Mouse (Mus musculus) adrenal gland, adult 2 months (tissue): ENCODE measurements at regions not wholly inside any gene's neighbourhood (a gene's known extent, or its start where the extent isn't known, plus 50 kb on each side); places are given as distances from the start of the nearest gene placed in this dataset.

Experiments
- DNase-seq: peaks from one replicate; pipeline ENCODE4 v3.0.0; 2021

DNA sequence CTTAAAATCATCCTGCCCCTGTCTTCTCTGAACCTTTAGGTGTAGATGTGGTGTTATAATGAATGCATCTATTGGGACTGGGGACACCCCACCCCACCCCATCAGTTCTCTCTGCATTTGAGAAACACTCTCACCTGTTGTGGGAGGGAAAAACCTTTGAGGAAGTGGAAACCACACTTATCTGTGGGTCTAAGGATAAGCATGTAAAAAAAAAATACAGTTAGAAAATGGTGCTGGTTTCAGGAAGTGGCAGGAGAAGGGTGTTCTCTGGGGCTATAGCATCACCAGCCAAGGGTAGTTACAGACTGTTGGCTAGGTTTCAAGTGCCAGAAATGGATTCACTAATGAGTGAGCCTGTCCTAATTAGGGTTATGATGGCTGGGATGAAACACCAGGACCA, 91.1 kb upstream of the Rbm19 start:
- DNase-seq: no peak

DNA sequence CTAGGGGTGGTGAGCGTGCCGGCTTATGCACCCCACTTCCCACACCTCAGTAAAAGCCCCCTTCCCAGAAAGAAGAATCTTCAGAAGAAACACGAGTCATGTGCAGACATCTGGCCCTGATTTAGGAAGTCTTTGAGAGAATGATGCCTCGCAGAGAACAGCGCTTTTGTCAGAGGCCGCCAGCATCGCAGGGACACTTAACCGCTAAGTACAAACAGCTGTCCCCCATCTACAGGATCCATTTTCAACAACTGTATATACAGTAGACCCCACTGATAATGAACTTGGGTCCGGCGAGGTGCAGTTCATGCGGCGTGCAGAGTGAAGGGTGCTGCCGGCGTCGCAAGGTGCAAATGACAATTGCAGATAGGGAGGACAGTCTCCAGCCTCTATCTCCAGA, 85.4 kb upstream of the Rbm19 start:
- no peak for DNase-seq

DNA sequence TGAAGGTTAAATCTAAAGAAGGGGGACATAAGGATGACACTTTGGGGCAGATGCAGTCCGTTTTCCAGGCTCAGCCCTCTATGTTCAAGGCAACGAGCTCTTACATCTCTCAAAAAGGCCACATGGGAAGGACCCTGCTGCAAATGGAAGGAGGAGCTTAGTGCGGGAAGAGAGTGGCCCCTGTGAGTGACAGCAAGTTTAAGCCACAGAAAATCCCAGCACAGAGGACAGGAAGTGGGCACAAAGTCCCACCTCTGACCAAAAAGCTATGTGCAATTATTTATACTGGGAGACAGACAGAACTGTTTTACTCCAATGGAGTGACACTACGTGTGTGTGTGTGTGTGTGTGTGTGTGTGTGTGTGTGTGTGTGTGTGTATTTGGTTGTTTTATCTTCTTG, 84.7 kb upstream of the Rbm19 start:
- DNase-seq: no peak

DNA sequence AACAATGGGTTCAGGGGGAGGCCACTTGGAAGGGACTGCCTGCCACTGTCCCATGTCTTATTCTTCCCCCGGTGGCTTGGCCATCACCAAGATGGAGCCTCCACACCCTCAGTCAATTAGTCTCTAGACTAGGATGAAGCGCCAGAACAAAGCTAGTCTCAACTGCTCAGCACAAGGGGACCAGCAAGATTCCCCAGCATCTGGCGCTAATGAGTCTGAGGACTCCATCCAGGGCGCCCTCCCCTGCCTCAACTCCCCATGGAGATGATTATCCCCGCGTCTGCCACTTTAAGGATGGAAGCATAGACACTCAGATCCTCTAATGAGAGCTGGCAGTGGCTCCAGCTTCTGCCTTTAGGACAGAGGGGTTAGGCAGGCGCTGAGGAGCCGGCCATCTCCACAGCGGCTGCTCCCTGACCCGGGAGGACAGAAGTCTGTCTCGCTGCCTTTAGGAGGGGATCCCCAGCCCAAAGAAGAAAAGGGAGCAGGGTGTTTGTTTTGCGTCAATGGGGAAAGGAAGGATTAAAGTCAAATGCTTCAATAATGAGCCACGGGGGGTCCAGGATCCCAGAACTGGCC, 81.7 kb upstream of the Rbm19 start:
- no peak for DNase-seq

DNA sequence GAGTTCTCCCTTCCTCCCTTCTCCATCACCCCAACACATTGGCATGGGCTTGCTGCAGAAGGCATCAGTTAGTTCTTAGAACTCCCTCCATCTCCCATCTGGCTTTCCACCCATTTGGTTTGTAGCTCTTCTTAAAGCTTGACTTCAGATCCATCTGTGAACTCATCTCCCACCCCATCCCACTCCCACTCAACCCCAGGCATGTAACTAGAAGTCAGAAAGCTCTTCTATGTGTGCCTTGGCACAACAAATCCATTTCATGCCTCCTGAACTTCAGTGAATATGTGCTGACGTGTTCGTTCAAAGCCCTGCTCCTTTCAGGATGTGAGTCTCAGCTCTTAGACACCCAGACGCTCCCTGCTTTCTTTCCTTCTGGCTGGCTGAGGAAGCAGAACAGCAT, 81.0 kb upstream of the Rbm19 start:
- DNase-seq: no peak

DNA sequence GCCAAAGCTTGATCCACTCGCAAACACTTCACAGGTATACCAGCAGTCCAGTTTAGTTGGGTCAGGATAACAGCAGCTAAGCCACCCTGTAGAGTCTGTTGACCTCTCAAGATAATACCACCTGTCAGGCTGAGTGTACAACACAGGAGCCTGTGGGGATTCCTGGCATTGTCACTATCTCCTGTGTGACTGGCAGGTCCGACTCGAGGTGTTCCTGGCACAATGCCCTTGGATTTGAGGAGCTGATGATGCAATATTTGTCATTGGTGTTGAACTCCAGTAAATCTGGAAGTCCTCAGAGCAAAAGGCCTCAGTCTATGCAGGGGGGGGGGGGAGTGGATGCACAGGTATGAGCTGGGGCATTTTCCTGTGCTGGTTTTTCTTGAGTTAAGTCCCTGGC, 78.5 kb upstream of the Rbm19 start:
- DNase-seq: no peak

DNA sequence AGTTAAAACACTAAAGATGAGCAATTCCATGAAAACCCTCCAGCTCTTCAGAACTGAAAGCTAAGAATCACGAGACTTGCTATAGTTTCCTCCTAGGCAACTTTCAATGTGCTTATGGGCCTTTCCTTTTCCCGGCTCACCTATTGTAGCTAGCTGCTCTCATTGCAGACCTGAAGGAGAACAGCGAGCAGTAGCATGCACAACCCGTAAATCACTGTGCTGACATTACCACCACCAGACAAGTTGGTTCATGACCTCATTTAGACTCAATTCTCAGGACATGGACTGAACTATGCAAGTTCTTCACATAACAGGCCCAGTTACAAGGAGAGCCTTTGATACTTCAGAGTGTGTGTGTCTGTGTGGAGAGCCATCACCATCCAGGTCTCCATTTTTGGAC, 72.5 kb upstream of the Rbm19 start:
- no peak for DNase-seq

DNA sequence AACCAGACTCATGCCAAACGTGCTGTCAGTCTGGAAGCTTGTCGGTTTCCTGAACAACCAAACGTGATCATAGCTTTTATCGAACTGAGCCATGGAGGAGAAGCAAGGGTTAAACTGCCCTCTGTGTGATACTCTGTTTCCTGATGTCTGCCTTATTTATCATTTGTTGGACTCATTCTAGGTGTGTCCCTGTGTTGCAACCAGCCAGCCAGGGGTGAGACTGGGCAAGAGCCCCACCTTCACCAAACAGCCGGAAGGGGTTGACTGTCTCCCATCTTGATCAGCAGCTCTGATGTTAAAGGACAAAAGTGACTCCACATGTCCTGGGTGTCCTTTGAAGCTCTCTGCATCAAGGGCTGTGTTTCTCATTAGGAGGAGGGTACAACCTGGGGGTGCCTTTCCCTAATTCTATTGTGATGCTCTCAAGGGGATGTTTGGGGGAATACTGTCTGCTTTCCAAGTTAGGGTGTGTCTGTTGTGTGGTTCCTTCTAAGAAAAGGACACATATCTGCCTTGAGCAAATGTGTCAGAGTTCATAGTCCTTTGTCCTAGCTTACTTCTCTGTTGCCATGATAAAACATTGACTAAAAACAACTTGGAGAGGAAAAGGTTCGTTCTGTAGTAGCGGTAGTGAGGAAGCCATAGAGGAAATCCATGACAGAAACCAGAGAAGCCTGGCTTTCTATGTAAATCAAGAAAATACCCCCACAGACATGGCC, 67.0 kb upstream of the Rbm19 start:
- DNase-seq: no peak

DNA sequence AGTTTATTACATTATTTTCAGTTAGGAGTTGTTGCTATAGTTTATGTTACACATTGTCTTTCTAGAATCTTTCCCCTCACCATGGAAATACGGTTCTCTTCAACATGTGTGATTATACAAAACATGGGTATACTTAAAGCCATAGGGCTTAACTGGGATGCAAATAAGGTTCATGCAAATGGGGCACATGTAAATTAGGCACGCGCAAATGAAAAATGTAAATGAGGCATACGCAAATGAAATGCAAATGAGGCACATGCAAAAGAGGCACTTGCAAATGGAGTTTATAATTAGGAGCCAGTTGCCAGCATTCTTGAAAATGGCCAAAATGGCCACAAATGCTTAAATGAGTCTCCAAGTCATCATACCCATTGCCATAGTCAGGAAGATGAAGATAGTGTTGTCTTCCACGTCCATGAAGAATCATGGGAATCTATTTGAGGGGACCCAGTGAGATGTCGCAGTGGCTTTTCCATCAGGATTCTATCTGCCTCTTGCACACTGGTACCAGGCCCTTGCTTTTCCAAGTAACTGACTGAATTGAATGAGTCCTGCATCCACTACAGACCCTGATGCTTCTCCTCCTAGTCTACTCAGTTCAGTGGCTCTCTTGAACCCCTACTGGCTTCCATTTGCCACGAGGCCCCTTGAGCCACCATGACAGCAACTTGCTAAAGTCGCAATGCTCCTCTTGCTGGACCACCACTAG, 65.4 kb upstream of the Rbm19 start:
- DNase-seq: no peak

DNA sequence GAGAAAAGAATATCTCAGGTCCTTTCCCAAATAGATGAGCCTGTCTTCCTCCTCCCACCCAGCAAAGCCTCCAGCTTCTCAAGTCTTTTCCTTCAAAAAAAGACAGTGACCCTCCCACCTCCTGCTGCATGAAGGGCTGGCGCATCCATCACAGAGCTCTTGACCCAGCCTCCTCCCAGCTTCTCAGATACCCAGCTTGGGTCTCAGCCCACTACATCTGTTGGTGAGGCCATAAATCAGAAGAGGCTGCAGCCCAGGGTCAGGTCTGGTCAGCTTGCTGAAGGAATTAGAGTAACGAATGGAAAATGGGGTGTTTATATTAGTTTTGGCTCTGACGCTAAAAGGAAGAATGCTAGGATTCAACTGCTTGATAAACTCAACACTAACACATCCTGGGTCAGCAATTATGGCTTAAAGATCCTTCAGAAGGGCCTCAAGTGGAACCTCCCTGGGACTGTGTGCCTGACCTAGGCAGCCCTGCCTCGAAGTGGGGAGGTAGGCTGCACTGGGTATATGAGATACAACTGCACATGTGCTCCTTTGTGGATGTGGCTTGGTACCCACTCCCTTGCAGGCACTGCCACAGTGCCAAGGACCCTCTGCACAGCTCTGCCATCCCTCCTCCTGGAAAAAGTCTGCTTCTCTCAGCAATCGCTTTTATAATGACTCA, 61.6 kb upstream of the Rbm19 start:
- DNase-seq: peak; percentile 6
